Mouse (Mus musculus): ENCODE data around the gene Limk1. TPM values are rescaled to one million over a fixed set of nuclear protein-coding genes. Genes with fewer than 3 reads are reported as not detected.

Limk1 gene
- polyA plus RNA-seq (2015; fragmentation: Nextera tagmentation; extraction: Ambion mirVana) = 21.6 and 25.1 TPM in 2 replicates

DNA sequence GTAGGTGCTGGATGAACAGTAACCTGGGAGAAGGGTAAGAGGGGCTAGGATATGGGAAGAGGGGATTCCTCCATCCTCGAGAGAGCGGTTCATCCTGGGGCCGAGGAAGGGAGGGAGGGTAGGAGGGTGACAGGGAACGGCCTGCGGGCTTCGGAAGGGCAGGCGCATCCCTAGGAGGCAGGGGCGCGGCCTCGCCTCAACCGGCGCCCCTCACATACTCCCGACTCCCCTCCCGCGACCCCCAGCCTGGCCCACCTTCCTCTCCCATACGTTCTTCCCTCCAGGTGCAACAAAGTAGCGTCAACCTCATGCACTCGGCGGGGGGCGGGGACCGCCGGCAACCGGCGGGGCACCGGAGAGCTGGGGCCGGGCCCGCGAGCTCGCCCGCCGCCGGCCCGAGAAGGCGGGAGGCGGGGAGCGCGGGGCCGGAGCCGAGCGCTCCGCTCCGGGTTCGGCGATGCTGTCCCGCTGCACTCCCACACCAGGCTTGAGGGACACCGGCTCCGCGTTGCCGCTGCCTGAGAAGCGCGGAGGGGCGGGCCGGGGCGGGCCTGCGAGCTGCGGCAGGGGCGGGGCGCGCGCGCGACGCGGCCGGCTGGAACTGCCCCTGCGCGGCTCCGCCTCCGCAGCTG lies at the start of gene Limk1:
TSS of gene Limk1 (minus strand) at position 513 of the 632 bp plus-strand sequence.
- no peaks in the 10 kb centered on the region for H3K27me3 ChIP-seq (replicated peaks)
- H3K9ac ChIP-seq = peak within 1 kb of the TSS; percentile 80
- H3K27ac ChIP-seq = peak within 1 kb of the TSS; percentile 90
- peaks cover 20% of the 10 kb centered on the region for H3K4me1 ChIP-seq
- peaks cover 9% of the 10 kb centered on the region; the same call in 1 of the 2 replicates for H3K36me3 ChIP-seq (replicated peaks)
- peak within 1 kb of the TSS; percentile 74 for H3K4me2 ChIP-seq
- ATAC-seq (replicated peaks) = peak; percentile 16
- WGBS = under 1% methylated on average over 60 of the region's 69 CpGs
- H3K4me3 ChIP-seq = peak within 1 kb of the TSS; percentile 78
- H3K9me3 ChIP-seq = no peaks in the 10 kb centered on the region

DNA sequence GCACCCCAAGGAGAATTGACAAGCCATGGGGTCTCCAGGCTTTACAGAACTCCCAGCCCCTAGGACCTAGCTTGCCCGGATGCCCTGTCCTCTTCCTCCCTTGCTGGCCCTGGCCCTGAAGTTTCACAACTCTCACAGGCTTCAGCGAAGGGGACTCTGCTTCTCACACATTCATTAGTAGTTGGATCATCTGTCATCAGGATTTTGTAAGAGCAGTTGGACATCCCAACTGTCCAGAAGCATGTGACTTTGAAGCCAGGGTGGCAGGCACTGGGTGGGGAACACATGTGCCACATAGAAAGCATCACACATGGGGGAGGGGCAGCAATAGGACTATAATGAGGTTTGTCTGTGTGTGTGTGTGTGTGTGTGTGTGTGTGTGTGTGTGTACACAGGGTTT lies 46.5 kb upstream of the Limk1 start:
- Histone ChIP-seq H3K4me3 (no peak overlapping the region), H3K9ac (no peak overlapping the region)
- WGBS = 87% methylated on average over 2 of the region's 2 CpGs

GRCm38 (mm10) chr5:134734072-134734471 lies 45.7 kb upstream of the Limk1 start:
- H3K27me3 ChIP-seq (replicated peaks) = no peaks in the 10 kb centered on the region
- ATAC-seq (replicated peaks) = no peak
- WGBS = 67% methylated on average over 5 of the region's 5 CpGs

More for the DNA sequence above, 46.5 kb upstream of the Limk1 start:
- ATAC-seq (replicated peaks) = no peak
- H3K36me3 ChIP-seq (replicated peaks) = no peaks in the 10 kb centered on the region
- H3K4me2 ChIP-seq = no peak overlapping the region
- H3K27me3 ChIP-seq (replicated peaks) = no peaks in the 10 kb centered on the region
- H3K4me1 ChIP-seq = no peaks in the 10 kb centered on the region
- no peak overlapping the region for H3K27ac ChIP-seq
- H3K9me3 ChIP-seq = no peaks in the 10 kb centered on the region

DNA sequence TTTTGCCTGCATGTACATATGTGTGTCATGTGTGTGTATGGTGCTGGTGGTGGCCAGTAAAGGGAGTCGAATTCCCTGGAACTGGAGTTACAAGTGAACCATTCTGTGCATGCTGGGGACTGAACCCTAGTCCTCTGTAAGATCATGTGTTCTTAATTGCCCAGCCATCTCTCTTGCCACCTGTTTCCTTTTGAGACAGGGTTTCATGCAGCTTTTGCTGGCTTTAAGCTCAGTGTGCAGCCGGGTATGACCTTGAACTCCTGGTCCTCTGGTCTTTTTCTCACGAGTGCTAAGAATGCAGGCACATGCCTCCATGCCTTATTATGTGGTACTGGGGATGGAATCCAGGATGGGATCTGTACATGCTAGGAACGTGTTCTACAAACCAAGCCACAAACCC lies 44.8 kb upstream of the Limk1 start:
- 74% methylated on average over 4 of the region's 4 CpGs for WGBS
- Histone ChIP-seq H3K4me1 (no peaks in the 10 kb centered on the region), H3K27me3 (replicated peaks) (no peaks in the 10 kb centered on the region), H3K4me3 (no peak overlapping the region), H3K27ac (no peak overlapping the region), H3K9me3 (no peaks in the 10 kb centered on the region), H3K9ac (no peak overlapping the region), H3K4me2 (no peak overlapping the region), H3K36me3 (replicated peaks) (no peaks in the 10 kb centered on the region)
- no peak for ATAC-seq (replicated peaks)

More at GRCm38 (mm10) chr5:134734072-134734471, 45.7 kb upstream of the Limk1 start:
- no peak overlapping the region for H3K4me2 ChIP-seq
- H3K9ac ChIP-seq = no peak overlapping the region
- no peak overlapping the region for H3K4me3 ChIP-seq
- H3K27ac ChIP-seq = no peak overlapping the region
- H3K9me3 ChIP-seq = no peaks in the 10 kb centered on the region
- H3K36me3 ChIP-seq (replicated peaks) = no peaks in the 10 kb centered on the region
- no peaks in the 10 kb centered on the region for H3K4me1 ChIP-seq

- Histone ChIP-seq H3K4me2 (no peak overlapping the region), H3K27me3 (replicated peaks) (no peaks in the 10 kb centered on the region), H3K4me1 (no peaks in the 10 kb centered on the region), H3K4me3 (no peak overlapping the region), H3K9me3 (no peaks in the 10 kb centered on the region), H3K36me3 (replicated peaks) (no peaks in the 10 kb centered on the region), H3K27ac (no peak overlapping the region), H3K9ac (no peak overlapping the region)
- ATAC-seq (replicated peaks) = no peak
- 92% methylated on average over 12 of the region's 12 CpGs for WGBS
These were observed 40.7 kb upstream of the Limk1 start for GRCm38 (mm10) chr5:134729124-134729523.

DNA sequence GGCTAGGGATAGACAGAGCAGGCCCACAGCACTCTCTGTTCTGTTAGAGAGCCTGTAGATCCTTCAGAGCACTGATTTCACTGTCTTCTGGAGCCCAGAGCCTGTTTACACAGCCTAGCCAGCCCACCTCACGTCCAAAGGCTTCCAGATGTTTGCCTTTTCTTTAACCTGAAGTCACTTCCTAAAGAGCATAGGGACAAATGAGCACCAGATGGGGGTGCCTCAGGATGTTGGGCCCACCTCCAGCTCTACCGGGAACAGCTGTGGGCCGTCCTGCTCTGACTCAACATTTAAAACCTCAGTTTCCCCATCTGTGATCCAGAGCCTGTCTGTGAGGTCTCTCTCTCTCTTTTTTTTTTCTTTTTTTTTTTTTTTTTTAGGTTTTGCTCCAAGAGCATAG lies 40.1 kb upstream of the Limk1 start:
- H3K36me3 ChIP-seq (replicated peaks) = no peaks in the 10 kb centered on the region
- ATAC-seq (replicated peaks) = no peak
- no peak overlapping the region for H3K9ac ChIP-seq
- H3K4me2 ChIP-seq = no peak overlapping the region
- no peaks in the 10 kb centered on the region for H3K9me3 ChIP-seq
- no peak overlapping the region for H3K4me3 ChIP-seq
- H3K27ac ChIP-seq = no peak overlapping the region
- H3K4me1 ChIP-seq = no peaks in the 10 kb centered on the region
- 79% methylated on average over 3 of the region's 3 CpGs for WGBS
- no peaks in the 10 kb centered on the region for H3K27me3 ChIP-seq (replicated peaks)

DNA sequence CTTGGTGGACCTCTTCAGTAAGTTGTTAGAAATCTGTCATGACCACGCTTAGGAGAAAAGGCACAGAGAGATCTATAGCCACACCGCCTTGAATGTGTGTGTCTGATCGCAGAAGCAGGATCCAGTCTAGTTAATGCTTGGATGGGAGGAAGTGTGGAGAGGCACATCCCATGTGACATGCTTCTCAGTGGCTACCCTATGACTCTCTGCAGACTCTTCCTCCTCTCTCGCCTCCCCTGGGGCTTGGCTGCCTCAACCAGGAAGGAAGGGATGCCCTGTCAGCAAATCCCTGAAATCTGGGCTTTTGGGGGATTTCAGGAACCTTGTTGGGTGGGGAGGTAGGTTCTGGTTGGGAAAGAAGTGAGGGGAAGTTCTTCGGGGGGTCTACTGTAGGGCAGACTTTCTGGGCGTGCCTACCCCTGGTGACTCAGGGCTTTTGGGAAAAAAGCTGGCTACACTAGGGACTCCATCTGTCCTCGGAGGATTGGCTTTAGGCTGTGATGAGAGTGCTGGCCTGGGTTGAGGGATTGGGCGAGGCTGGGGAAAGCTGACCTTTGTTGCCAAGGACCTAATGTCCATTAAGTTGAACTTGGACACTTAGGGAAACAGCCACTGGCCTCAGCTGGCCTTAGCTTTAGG lies 38.7 kb upstream of the Limk1 start:
- no peak for ATAC-seq (replicated peaks)
- H3K9ac ChIP-seq = no peak overlapping the region
- no peaks in the 10 kb centered on the region for H3K36me3 ChIP-seq (replicated peaks)
- no peaks in the 10 kb centered on the region for H3K4me1 ChIP-seq
- 91% methylated on average over 8 of the region's 8 CpGs for WGBS
- H3K27me3 ChIP-seq (replicated peaks) = no peaks in the 10 kb centered on the region
- H3K9me3 ChIP-seq = no peaks in the 10 kb centered on the region
- no peak overlapping the region for H3K27ac ChIP-seq
- H3K4me3 ChIP-seq = no peak overlapping the region
- no peak overlapping the region for H3K4me2 ChIP-seq

DNA sequence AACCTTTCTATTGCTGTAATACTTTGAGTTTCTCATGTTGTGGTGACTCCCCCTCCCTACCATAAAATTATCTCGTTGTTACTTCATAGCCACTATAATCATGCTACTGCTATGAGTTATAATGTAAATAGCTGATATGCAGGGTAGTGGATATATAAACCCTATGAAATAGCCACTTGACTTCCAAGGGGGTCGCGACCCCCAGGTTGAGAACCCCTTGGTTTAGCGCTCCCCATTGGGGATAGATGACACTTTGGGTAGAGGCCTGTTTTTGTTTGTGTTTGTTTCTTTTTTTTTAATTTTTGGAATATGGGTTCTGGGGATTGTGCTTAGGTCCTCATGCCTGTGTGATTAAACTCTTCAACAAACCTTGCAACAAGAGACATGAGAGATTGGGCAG lies 36.9 kb upstream of the Limk1 start:
- WGBS = 73% methylated on average over 4 of the region's 4 CpGs
- ATAC-seq (replicated peaks) = no peak
- no peaks in the 10 kb centered on the region for H3K4me1 ChIP-seq

GRCm38 (mm10) chr5:134720058-134720457 lies 31.7 kb upstream of the Limk1 start:
- no peak for ATAC-seq (replicated peaks)
- H3K4me1 ChIP-seq = no peaks in the 10 kb centered on the region
- H3K36me3 ChIP-seq (replicated peaks) = no peaks in the 10 kb centered on the region
- H3K4me3 ChIP-seq = no peak overlapping the region
- H3K27ac ChIP-seq = no peak overlapping the region
- H3K4me2 ChIP-seq = no peak overlapping the region
- H3K9ac ChIP-seq = no peak overlapping the region
- WGBS = 76% methylated on average over 4 of the region's 4 CpGs
- H3K9me3 ChIP-seq = no peaks in the 10 kb centered on the region
- H3K27me3 ChIP-seq (replicated peaks) = no peaks in the 10 kb centered on the region

More for the DNA sequence above, 36.9 kb upstream of the Limk1 start:
- H3K36me3 ChIP-seq (replicated peaks) = no peaks in the 10 kb centered on the region
- no peak overlapping the region for H3K27ac ChIP-seq
- no peak overlapping the region for H3K4me2 ChIP-seq
- no peaks in the 10 kb centered on the region for H3K9me3 ChIP-seq
- no peak overlapping the region for H3K9ac ChIP-seq
- H3K27me3 ChIP-seq (replicated peaks) = no peaks in the 10 kb centered on the region
- H3K4me3 ChIP-seq = no peak overlapping the region

DNA sequence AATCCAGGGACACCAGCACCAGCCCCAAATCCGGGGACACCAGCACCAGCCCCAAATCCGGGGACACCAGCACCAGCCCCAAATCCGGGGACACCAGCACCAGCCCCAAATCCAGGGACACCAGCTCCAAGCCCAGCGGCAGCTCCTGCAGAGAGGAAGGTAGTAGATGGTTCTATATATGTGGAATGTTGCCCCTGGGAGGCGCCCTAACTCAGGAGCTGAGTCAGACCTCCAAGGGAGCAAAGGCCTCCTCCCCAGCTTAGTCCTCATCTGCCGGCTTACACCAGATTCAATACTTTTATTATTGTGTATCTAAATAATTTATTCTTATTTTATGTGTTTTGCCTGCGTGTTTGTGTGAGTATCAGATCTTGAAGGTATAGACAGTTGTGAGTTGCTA lies 22.7 kb upstream of the Limk1 start:
- WGBS = 72% methylated on average over 7 of the region's 7 CpGs
- H3K4me1 ChIP-seq = no peaks in the 10 kb centered on the region

GRCm38 (mm10) chr5:134709275-134709674 lies 20.9 kb upstream of the Limk1 start:
- Histone ChIP-seq H3K4me1 (no peaks in the 10 kb centered on the region), H3K4me2 (no peak overlapping the region), H3K27me3 (replicated peaks) (no peaks in the 10 kb centered on the region; the same call in 1 of the 2 replicates), H3K9me3 (no peaks in the 10 kb centered on the region), H3K4me3 (no peak overlapping the region), H3K9ac (no peak overlapping the region), H3K36me3 (replicated peaks) (no peaks in the 10 kb centered on the region), H3K27ac (no peak overlapping the region)
- 67% methylated on average over 6 of the region's 6 CpGs for WGBS
- ATAC-seq (replicated peaks) = no peak

More for the DNA sequence above, 22.7 kb upstream of the Limk1 start:
- H3K4me3 ChIP-seq = no peak overlapping the region
- no peaks in the 10 kb centered on the region for H3K9me3 ChIP-seq
- no peak for ATAC-seq (replicated peaks)
- no peak overlapping the region for H3K27ac ChIP-seq
- H3K27me3 ChIP-seq (replicated peaks) = no peaks in the 10 kb centered on the region; the same call in 1 of the 2 replicates
- H3K4me2 ChIP-seq = no peak overlapping the region
- H3K9ac ChIP-seq = no peak overlapping the region
- H3K36me3 ChIP-seq (replicated peaks) = no peaks in the 10 kb centered on the region

DNA sequence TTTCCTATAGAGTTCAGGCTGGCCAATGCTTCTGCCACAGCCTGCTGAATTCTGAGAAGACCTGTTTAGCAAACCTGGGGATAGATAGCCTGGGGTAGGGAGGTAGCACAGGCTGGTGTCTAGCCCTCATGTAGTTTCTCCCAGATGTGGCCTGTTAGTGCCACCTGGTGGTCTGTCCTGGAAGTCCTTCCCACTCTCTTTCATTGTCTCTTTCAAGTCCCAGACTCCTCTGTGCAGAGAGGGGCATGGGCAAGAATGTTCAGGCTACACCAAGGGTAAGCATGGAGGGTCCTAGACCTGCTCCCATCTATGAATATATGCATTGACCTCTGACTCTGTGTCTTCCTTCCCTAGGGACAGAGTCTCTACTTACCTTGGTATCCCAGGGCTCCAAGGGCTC lies 15.8 kb upstream of the Limk1 start:
- ATAC-seq (replicated peaks) = peak; percentile 50
- H3K27me3 ChIP-seq (replicated peaks) = no peaks in the 10 kb centered on the region; the same call in 1 of the 2 replicates
- no peaks in the 10 kb centered on the region for H3K36me3 ChIP-seq (replicated peaks)
- H3K4me3 ChIP-seq = no peak overlapping the region
- no peak overlapping the region for H3K4me2 ChIP-seq
- no peak overlapping the region for H3K27ac ChIP-seq
- no peaks in the 10 kb centered on the region for H3K9me3 ChIP-seq
- H3K9ac ChIP-seq = no peak overlapping the region
- no peaks in the 10 kb centered on the region for H3K4me1 ChIP-seq

DNA sequence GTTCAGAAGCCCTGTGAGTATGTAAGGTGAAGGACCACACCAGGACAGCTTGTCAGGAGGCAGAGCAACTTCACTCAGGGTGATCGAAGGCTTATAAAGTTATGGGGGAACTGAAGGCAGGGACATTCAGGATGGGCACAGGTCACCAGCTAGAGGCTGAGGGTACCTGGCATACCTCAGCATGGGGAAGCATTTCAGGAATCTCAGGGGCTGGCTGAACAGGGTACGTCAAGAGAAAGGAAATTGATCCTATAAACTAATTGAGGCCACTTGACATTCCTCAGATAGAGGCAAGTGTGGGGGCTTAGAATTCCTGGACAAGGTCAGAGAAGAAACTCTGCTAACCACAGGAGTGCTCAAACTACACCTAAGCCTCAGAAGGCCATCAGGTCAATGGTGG lies 7.1 kb upstream of the Limk1 start:
- H3K36me3 ChIP-seq (replicated peaks) = no peaks in the 10 kb centered on the region
- 78% methylated on average over 2 of the region's 2 CpGs for WGBS
- H3K4me3 ChIP-seq = no peak overlapping the region
- H3K27ac ChIP-seq = no peak overlapping the region
- H3K9me3 ChIP-seq = no peaks in the 10 kb centered on the region
- no peaks in the 10 kb centered on the region for H3K4me1 ChIP-seq
- no peak for ATAC-seq (replicated peaks)
- no peak overlapping the region for H3K4me2 ChIP-seq
- H3K27me3 ChIP-seq (replicated peaks) = no peaks in the 10 kb centered on the region
- no peak overlapping the region for H3K9ac ChIP-seq
